Mouse (Mus musculus) stomach, postnatal 0 days (tissue): Measurements from ENCODE around the gene Cadm1. TPM values are rescaled to one million over a fixed set of nuclear protein-coding genes. Genes with fewer than 3 reads are reported as not detected.

Source experiments
- ATAC-seq: fragments of 200-750 bp; cut with Nextera tagmentation; 2 replicates; pipeline ENCODE4 v1.8.0; 2017; ENCODE audit not compliant: low FRiP score, low TSS enrichment
- DNase-seq: peaks from one replicate; pipeline ENCODE4 v3.0.0-alpha.2; 2016; ENCODE audit warnings: low spot score
- H3K27ac ChIP-seq: fragments of 300-500 bp; sonication (generic); replicated peaks from 2 replicates; pipeline ENCODE4 v1.5.1; 2014; ENCODE audit warnings: mild to moderate bottlenecking, control low read depth
- H3K27me3 ChIP-seq: fragments of 300-500 bp; sonication (generic); 2 replicates; pipeline ENCODE4 v1.6.1; 2014; ENCODE audit warnings: low read length; ENCODE audit not compliant: control insufficient read depth, insufficient read depth
- H3K36me3 ChIP-seq: fragments of 300-500 bp; sonication (generic); 2 replicates; pipeline ENCODE4 v1.6.1; 2014; ENCODE audit warnings: low read length, mixed read lengths; ENCODE audit not compliant: control insufficient read depth, insufficient read depth
- H3K4me1 ChIP-seq: fragments of 300-500 bp; sonication (generic); replicated peaks from 2 replicates; pipeline ENCODE4 v1.6.1; 2014; ENCODE audit warnings: antibody characterized with exemption; ENCODE audit not compliant: control insufficient read depth, insufficient read depth
- H3K4me2 ChIP-seq: fragments of 300-500 bp; sonication (generic); replicated peaks from 2 replicates; pipeline ENCODE4 v1.6.1; 2014; ENCODE audit warnings: low read depth, mild to moderate bottlenecking, control low read depth, moderate library complexity
- H3K4me3 ChIP-seq: fragments of 300-500 bp; sonication (generic); 2 replicates; pipeline ENCODE4 v1.5.1; 2014; ENCODE audit warnings: low read depth, low read length, control low read depth
- H3K9ac ChIP-seq: fragments of 300-500 bp; sonication (generic); 2 replicates; pipeline ENCODE4 v1.6.1; 2014; ENCODE audit warnings: mild to moderate bottlenecking, low read length, control low read depth, mixed read lengths
- H3K9me3 ChIP-seq: fragments of 300-500 bp; sonication (generic); 2 replicates; pipeline ENCODE4 v1.6.1; 2016; ENCODE audit warnings: low read length; ENCODE audit not compliant: control insufficient read depth
- CTCF ChIP-seq: IDR thresholded peaks from 2 replicates; pipeline ENCODE4 v1.5.1; 2016; ENCODE audit warnings: antibody characterized with exemption, low read depth, mild to moderate bottlenecking, moderate library complexity
- EP300 ChIP-seq: optimal IDR thresholded peaks from 2 replicates; pipeline ENCODE3; 2016; ENCODE audit warnings: antibody characterized with exemption
- WGBS: fragments of 180-500 bp; shearing (Covaris S2); extraction: QIAGEN DNeasy Blood & Tissue Kit; methylation state at CpG from one replicate; pipeline ENCODE4 v1.1.7; 2014; 5-methylcytosine and 5-hydroxymethylcytosine counted together
- polyA plus RNA-seq: library from polyadenylated mRNA; unstranded; fragments of >200 nt; fragmentation: Nextera tagmentation; extraction: Ambion mirVana; gene quantifications from 2 replicates; pipeline ENCODE4 v1.2.1, GENCODE M21; 2015

The Cadm1 gene
- polyA plus RNA-seq, 1 experiment from 2014 or later: 18.3 TPM

GRCm38 (mm10) chr9:47858134-47858533, 328.2 kb downstream of the Cadm1 start:
- Histone ChIP-seq H3K9ac (no peak overlapping the region), H3K4me1 (no peaks in the 10 kb centered on the region), H3K4me3 (no peak overlapping the region), H3K36me3 (no peaks in the 10 kb centered on the region), H3K27me3 (no peaks in the 10 kb centered on the region), H3K9me3 (no peaks in the 10 kb centered on the region), H3K4me2 (no peak overlapping the region), H3K27ac (no peak overlapping the region)
- ATAC-seq (no peak), DNase-seq (no peak)
- TF ChIP-seq CTCF: no peak
- TF ChIP-seq EP300: no peak
- WGBS: 52% methylated on average over 5 of the region's 5 CpGs

- H3K27ac ChIP-seq: no peak overlapping the region
- DNase-seq: no peak
- no peak overlapping the region for H3K4me2 ChIP-seq
- H3K36me3 ChIP-seq: no peaks in the 10 kb centered on the region
- no peaks in the 10 kb centered on the region for H3K9me3 ChIP-seq
- no peak overlapping the region for H3K9ac ChIP-seq
- H3K4me1 ChIP-seq: no peaks in the 10 kb centered on the region
- no peak for ATAC-seq
- H3K27me3 ChIP-seq: no peaks in the 10 kb centered on the region
- WGBS: 65% methylated on average over 10 of the region's 10 CpGs
- TF ChIP-seq CTCF (no peak), EP300 (no peak)
- no peak overlapping the region for H3K4me3 ChIP-seq
Measured at GRCm38 (mm10) chr9:47858778-47859395, 328.9 kb downstream of the Cadm1 start.

GRCm38 (mm10) chr9:47860994-47861393, 331.0 kb downstream of the Cadm1 start:
- no peak for TF ChIP-seq EP300
- no peak for TF ChIP-seq CTCF
- WGBS: 78% methylated on average over 3 of the region's 3 CpGs

GRCm38 (mm10) chr9:47861783-47862182, 331.8 kb downstream of the Cadm1 start:
- TF ChIP-seq CTCF: no peak
- no peak for TF ChIP-seq EP300
- Histone ChIP-seq H3K4me1 (no peaks in the 10 kb centered on the region), H3K27ac (no peak overlapping the region), H3K4me2 (no peak overlapping the region), H3K36me3 (no peaks in the 10 kb centered on the region), H3K9me3 (no peaks in the 10 kb centered on the region), H3K9ac (no peak overlapping the region), H3K4me3 (no peak overlapping the region), H3K27me3 (no peaks in the 10 kb centered on the region)
- WGBS: 68% methylated on average over 2 of the region's 2 CpGs
- DNase-seq (no peak), ATAC-seq (no peak)

More at GRCm38 (mm10) chr9:47860994-47861393, 331.0 kb downstream of the Cadm1 start:
- Histone ChIP-seq H3K27me3 (no peaks in the 10 kb centered on the region), H3K4me1 (no peaks in the 10 kb centered on the region), H3K4me3 (no peak overlapping the region), H3K36me3 (no peaks in the 10 kb centered on the region), H3K4me2 (no peak overlapping the region), H3K27ac (no peak overlapping the region), H3K9ac (no peak overlapping the region), H3K9me3 (no peaks in the 10 kb centered on the region)
- no peak for ATAC-seq
- DNase-seq: no peak

- DNase-seq: no peak
- WGBS: 43% methylated on average over 1 of the region's 1 CpGs
- TF ChIP-seq CTCF: no peak
- TF ChIP-seq EP300: no peak
- no peaks in the 10 kb centered on the region for H3K4me1 ChIP-seq
- H3K9ac ChIP-seq: no peak overlapping the region
- no peaks in the 10 kb centered on the region for H3K27me3 ChIP-seq
- H3K4me3 ChIP-seq: no peak overlapping the region
- no peaks in the 10 kb centered on the region for H3K9me3 ChIP-seq
- H3K4me2 ChIP-seq: no peak overlapping the region
- no peaks in the 10 kb centered on the region for H3K36me3 ChIP-seq
- no peak for ATAC-seq
- H3K27ac ChIP-seq: no peak overlapping the region
Measured at GRCm38 (mm10) chr9:47866001-47866400, 336.0 kb downstream of the Cadm1 start.

GRCm38 (mm10) chr9:47867474-47867873, 337.5 kb downstream of the Cadm1 start:
- WGBS: 88% methylated on average over 7 of the region's 7 CpGs
- TF ChIP-seq CTCF (no peak), EP300 (no peak)
- no peak overlapping the region for H3K27ac ChIP-seq

More at GRCm38 (mm10) chr9:47867474-47867873, 337.5 kb downstream of the Cadm1 start:
- Histone ChIP-seq H3K4me2 (no peak overlapping the region), H3K9ac (no peak overlapping the region), H3K4me1 (no peaks in the 10 kb centered on the region), H3K9me3 (no peaks in the 10 kb centered on the region), H3K27me3 (no peaks in the 10 kb centered on the region), H3K4me3 (no peak overlapping the region), H3K36me3 (no peaks in the 10 kb centered on the region)
- ATAC-seq (no peak), DNase-seq (no peak)
